Mouse (Mus musculus) bone marrow, adult 2 months (tissue): ENCODE measurements around the gene Ssu72.

Experiments used
- CTCF ChIP-seq: fragments of 200-500 bp; IDR thresholded peaks from 2 replicates; pipeline ENCODE4 v1.5.1; 2011; ENCODE audit warnings: low read length, control low read depth; ENCODE audit not compliant: control insufficient read depth, insufficient read depth
- POLR2A ChIP-seq: fragments of 200-500 bp; IDR thresholded peaks from 2 replicates; pipeline ENCODE4 v1.6.1; 2011; ENCODE audit warnings: low read depth, mild to moderate bottlenecking, control low read depth, low read length, borderline replicate concordance; ENCODE audit not compliant: control insufficient read depth

- TF ChIP-seq POLR2A (no peak), CTCF (no peak)
Measured at GRCm38 (mm10) chr4:155669598-155670075, 35.0 kb upstream of the Ssu72 start.
